In genomic region chr12:111593775-111594174, GRCm38 (mm10) we compare ENCODE assay signal across 22 mouse cellular contexts.
"Had no signal": no experiment of that assay in that cellular context is flagged by ENCODE, and none has a peak within 500 bp of the region (broad histone marks: within the 10 kb centered on the region; RNA-seq: fewer than 3 reads in every experiment).

No protein-coding gene starts in this region.

- H3K9ac ChIP-seq: heart, embryonic 12.5 days; hindbrain, embryonic 13.5 days; hindbrain, embryonic 15.5 days; kidney, embryonic 15.5 days; limb, embryonic 13.5 days; limb, embryonic 15.5 days; liver, embryonic 14.5 days had no signal

- H3K4me3 ChIP-seq: heart, embryonic 10.5 days; heart, embryonic 12.5 days; hindbrain, embryonic 13.5 days; hindbrain, embryonic 15.5 days; kidney, embryonic 15.5 days; limb, embryonic 13.5 days; limb, embryonic 15.5 days had no signal

- H3K4me1 ChIP-seq: heart, embryonic 10.5 days; hindbrain, embryonic 15.5 days; kidney, embryonic 15.5 days; limb, embryonic 13.5 days; limb, embryonic 15.5 days had no signal

- H3K4me2 ChIP-seq: heart, embryonic 12.5 days; hindbrain, embryonic 13.5 days; hindbrain, embryonic 15.5 days; kidney, embryonic 15.5 days; limb, embryonic 13.5 days; limb, embryonic 15.5 days had no signal

- H3K27ac ChIP-seq: heart, embryonic 10.5 days; hindbrain, embryonic 13.5 days; hindbrain, embryonic 15.5 days; kidney, embryonic 15.5 days; kidney, postnatal 0 days; limb, embryonic 13.5 days; limb, embryonic 15.5 days; liver, embryonic 14.5 days had no signal

- H3K9me3 ChIP-seq: heart, embryonic 10.5 days; heart, embryonic 12.5 days; hindbrain, embryonic 13.5 days; hindbrain, embryonic 15.5 days; kidney, embryonic 15.5 days; limb, embryonic 13.5 days; limb, embryonic 15.5 days had no signal

- H3K27me3 ChIP-seq: heart, embryonic 12.5 days; hindbrain, embryonic 13.5 days; hindbrain, embryonic 15.5 days; kidney, embryonic 15.5 days; limb, embryonic 13.5 days; limb, embryonic 15.5 days had no signal

- DNase-seq: gastrocnemius, postnatal 14 days; gastrocnemius, postnatal 36 days; heart, adult 18-20 months; kidney, adult 11 months; kidney, adult 2 months; kidney, adult 9 months; kidney, postnatal 14 days; kidney, postnatal 36 days; layer of hippocampus, adult 9-11 months; layer of hippocampus, postnatal 36 days; left cerebral cortex, postnatal 4 days had no signal

- ATAC-seq: hindbrain, postnatal 0 days; intestine, embryonic 16.5 days had no signal
